Mouse (Mus musculus): ENCODE measurements around the gene G430095P16Rik. TPM values are rescaled to one million over a fixed set of nuclear protein-coding genes. Genes with fewer than 3 reads are reported as not detected.

G430095P16Rik gene
- polyA plus RNA-seq, 1 experiment from 2014 or later, result 2.6 TPM

DNA sequence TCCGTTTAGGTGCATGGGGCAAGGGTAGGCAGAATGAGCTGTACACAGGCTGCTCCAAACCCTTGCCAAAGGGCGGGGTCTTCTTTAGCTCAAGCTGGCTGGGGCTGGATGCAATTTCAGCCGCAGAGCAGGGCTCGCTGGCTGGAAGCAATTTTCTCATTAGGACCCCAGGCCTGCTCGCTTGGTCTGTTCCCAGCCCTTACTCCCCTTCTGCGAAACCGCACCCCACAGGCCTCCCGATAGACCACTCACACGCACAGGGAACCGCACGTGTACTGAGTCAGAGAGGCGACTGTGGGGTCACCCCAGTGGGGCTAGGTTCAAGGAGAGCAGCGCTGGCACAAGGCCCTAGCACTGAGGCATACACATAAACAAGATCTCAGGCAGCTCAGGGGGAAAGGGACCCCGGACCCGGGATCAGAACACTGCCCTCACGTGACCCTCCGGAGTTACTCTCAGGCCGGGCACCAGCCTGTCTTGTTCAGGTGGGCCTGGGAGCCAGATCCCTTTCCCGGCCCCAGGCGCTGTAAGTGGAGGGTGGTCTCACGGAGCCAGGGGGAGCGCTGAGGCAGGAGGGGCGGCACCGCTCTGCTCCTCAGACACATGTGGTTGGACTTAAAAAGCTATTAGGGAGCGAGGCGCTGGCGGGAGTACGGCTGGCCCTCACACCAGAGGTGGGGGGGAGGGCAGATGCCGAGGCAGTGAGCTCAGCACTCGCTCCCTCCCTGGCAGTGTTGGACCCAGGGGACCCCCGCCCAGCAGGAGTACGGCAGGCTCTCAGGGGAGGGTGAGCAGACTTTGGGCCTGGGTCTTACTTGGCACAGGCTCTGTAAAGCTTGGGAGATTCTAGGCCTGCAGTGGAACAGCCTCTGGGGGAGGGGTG lies 19.6 kb downstream of the G430095P16Rik start:
- H3K4me1 ChIP-seq (ENCODE audit: control insufficient read depth, insufficient read depth, low read length), result peaks cover 76% of the 10 kb centered on the region
- no peaks in the 10 kb centered on the region for H3K9me3 ChIP-seq (ENCODE audit: control insufficient read depth, low read length)
- H3K4me3 ChIP-seq (ENCODE audit: low read length), result peak overlapping the region; percentile 11; the same call in 1 of the 2 replicates
- peak; percentile 67 for ATAC-seq
- peak overlapping the region; percentile 48 for H3K9ac ChIP-seq (ENCODE audit: low read depth, low read length)
- H3K27ac ChIP-seq (ENCODE audit: low read length), result peak overlapping the region; percentile 75
- peak overlapping the region; percentile 27 for H3K4me2 ChIP-seq (ENCODE audit: low read depth, low read length)
- whole genome bisulfite sequencing, result 29% methylated on average over 32 of the region's 32 CpGs
- H3K27me3 ChIP-seq (replicated peaks; ENCODE audit: control insufficient read depth, insufficient read depth, low read length), result peaks cover 6% of the 10 kb centered on the region; the same call in 1 of the 2 replicates
- no peaks in the 10 kb centered on the region for H3K36me3 ChIP-seq (ENCODE audit: control insufficient read depth, insufficient read depth, low read length)

DNA sequence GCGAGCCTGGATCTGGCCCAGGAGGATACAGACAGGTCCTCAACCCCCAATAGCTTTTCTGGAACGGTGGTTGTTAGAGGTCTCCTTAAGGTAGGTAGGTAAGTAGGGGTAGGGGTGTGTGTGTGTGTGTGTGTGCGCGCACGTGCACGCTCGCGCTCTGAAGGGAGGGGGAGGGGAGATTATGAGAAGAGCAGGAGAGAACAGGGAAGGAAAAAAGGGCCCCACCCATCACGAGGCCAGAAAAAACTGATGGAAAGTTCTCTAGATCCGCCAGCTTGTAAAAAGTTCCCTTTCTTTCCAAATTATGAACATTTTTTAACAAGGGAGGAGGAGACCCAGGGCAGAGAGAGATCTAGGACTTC lies 20.2 kb downstream of the G430095P16Rik start:
- H3K27me3 ChIP-seq (replicated peaks; ENCODE audit: control insufficient read depth, insufficient read depth, low read length), result peaks cover 3% of the 10 kb centered on the region; the same call in 1 of the 2 replicates
- H3K27ac ChIP-seq (ENCODE audit: low read length), result peak overlapping the region; percentile 75
- peak; percentile 9; the same call in 1 of the 2 replicates for ATAC-seq
- peaks cover 71% of the 10 kb centered on the region for H3K4me1 ChIP-seq (ENCODE audit: control insufficient read depth, insufficient read depth, low read length)
- 28% methylated on average over 10 of the region's 10 CpGs for WGBS
- H3K4me2 ChIP-seq (ENCODE audit: low read depth, low read length), result peak overlapping the region; percentile 35
- no peak overlapping the region for H3K9ac ChIP-seq (ENCODE audit: low read depth, low read length)
- H3K9me3 ChIP-seq (ENCODE audit: control insufficient read depth, low read length), result no peaks in the 10 kb centered on the region
- H3K4me3 ChIP-seq (ENCODE audit: low read length), result no peak overlapping the region
- H3K36me3 ChIP-seq (ENCODE audit: control insufficient read depth, insufficient read depth, low read length), result no peaks in the 10 kb centered on the region

DNA sequence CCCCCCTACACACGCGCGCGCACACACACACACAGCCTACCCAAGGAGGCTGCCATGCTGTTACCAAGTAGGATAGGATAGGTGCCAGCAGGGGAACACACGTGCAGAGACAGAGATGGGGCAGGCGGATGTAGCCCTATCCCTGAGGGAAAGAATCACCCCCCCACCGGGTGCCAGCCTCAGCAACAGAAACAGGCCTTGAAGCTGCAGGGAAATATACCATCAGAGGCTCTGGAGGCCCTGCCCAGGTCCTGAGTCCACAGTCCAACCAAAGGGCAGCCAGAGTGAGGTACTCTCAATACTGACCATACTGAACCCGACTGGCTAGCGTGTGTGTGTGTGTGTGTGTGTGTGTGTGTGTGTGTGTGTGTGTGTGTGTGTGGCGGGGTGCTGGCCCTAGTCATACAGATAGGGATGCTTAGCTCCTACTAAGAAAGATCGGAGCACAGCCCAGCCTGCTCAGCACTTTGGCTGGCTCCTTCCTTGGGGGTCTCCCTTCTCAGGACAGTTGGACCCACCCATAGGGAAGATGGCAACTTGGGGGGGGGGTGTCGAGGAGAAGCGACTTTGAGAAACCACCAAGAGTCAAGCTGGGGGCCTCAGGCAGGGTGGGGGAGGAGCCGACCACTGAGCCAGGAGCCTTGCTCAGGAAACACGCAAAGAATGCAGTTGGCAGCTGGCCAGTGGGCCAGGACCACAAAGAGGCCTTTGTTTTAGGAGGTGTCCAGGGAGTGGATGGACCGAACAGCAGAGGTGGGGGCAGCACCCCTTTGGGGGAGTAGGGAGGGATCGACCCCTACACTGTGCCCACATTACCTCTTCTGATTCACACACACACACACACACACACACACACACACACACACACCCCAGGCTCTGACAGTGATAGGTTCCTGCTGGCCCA lies 21.0 kb downstream of the G430095P16Rik start:
- Histone ChIP-seq H3K9ac (ENCODE audit: low read depth, low read length) (peak overlapping the region; percentile 27), H3K4me2 (ENCODE audit: low read depth, low read length) (peak overlapping the region; percentile 35), H3K36me3 (ENCODE audit: control insufficient read depth, insufficient read depth, low read length) (no peaks in the 10 kb centered on the region), H3K27me3 (replicated peaks; ENCODE audit: control insufficient read depth, insufficient read depth, low read length) (peaks cover 3% of the 10 kb centered on the region; the same call in 1 of the 2 replicates), H3K27ac (ENCODE audit: low read length) (peak overlapping the region; percentile 75), H3K4me3 (ENCODE audit: low read length) (no peak overlapping the region), H3K9me3 (ENCODE audit: control insufficient read depth, low read length) (no peaks in the 10 kb centered on the region), H3K4me1 (ENCODE audit: control insufficient read depth, insufficient read depth, low read length) (peaks cover 67% of the 10 kb centered on the region)
- ATAC-seq, result peak; percentile 43
- WGBS, result 21% methylated on average over 16 of the region's 17 CpGs

- 19% methylated on average over 17 of the region's 17 CpGs for WGBS
- Histone ChIP-seq H3K9me3 (ENCODE audit: control insufficient read depth, low read length) (no peaks in the 10 kb centered on the region), H3K4me3 (ENCODE audit: low read length) (no peak overlapping the region), H3K27ac (ENCODE audit: low read length) (0 out of 2 replicates have a peak overlapping the region, but pooled peaks have one; percentile 14), H3K4me1 (ENCODE audit: control insufficient read depth, insufficient read depth, low read length) (peaks cover 57% of the 10 kb centered on the region), H3K9ac (ENCODE audit: low read depth, low read length) (peak overlapping the region; percentile 35), H3K4me2 (ENCODE audit: low read depth, low read length) (no peak overlapping the region; the same call in 1 of the 2 replicates), H3K36me3 (ENCODE audit: control insufficient read depth, insufficient read depth, low read length) (no peaks in the 10 kb centered on the region), H3K27me3 (replicated peaks; ENCODE audit: control insufficient read depth, insufficient read depth, low read length) (no peaks in the 10 kb centered on the region; the same call in 1 of the 2 replicates)
- peak; percentile 43 for ATAC-seq
Observed at GRCm38 (mm10) chr8:84745032-84745925, 22.5 kb downstream of the G430095P16Rik start.

GRCm38 (mm10) chr8:84749519-84749918 lies 26.7 kb downstream of the G430095P16Rik start:
- Histone ChIP-seq H3K27ac (ENCODE audit: low read length) (no peak overlapping the region), H3K4me1 (ENCODE audit: control insufficient read depth, insufficient read depth, low read length) (peaks cover 24% of the 10 kb centered on the region), H3K4me2 (ENCODE audit: low read depth, low read length) (no peak overlapping the region), H3K36me3 (ENCODE audit: control insufficient read depth, insufficient read depth, low read length) (no peaks in the 10 kb centered on the region), H3K9ac (ENCODE audit: low read depth, low read length) (no peak overlapping the region), H3K4me3 (ENCODE audit: low read length) (no peak overlapping the region), H3K27me3 (replicated peaks; ENCODE audit: control insufficient read depth, insufficient read depth, low read length) (peaks cover 4% of the 10 kb centered on the region; the same call in 1 of the 2 replicates), H3K9me3 (ENCODE audit: control insufficient read depth, low read length) (no peaks in the 10 kb centered on the region)
- WGBS, result 78% methylated on average over 16 of the region's 16 CpGs
- no peak for ATAC-seq

- H3K27ac ChIP-seq (ENCODE audit: low read length), result no peak overlapping the region
- H3K36me3 ChIP-seq (ENCODE audit: control insufficient read depth, insufficient read depth, low read length), result no peaks in the 10 kb centered on the region
- H3K27me3 ChIP-seq (replicated peaks; ENCODE audit: control insufficient read depth, insufficient read depth, low read length), result peaks cover 4% of the 10 kb centered on the region; the same call in 1 of the 2 replicates
- no peak overlapping the region for H3K4me2 ChIP-seq (ENCODE audit: low read depth, low read length)
- ATAC-seq, result peak; percentile 80
- no peak overlapping the region for H3K9ac ChIP-seq (ENCODE audit: low read depth, low read length)
- 76% methylated on average over 6 of the region's 6 CpGs for WGBS
- H3K9me3 ChIP-seq (ENCODE audit: control insufficient read depth, low read length), result no peaks in the 10 kb centered on the region
- H3K4me3 ChIP-seq (ENCODE audit: low read length), result no peak overlapping the region
- peaks cover 18% of the 10 kb centered on the region for H3K4me1 ChIP-seq (ENCODE audit: control insufficient read depth, insufficient read depth, low read length)
Observed at GRCm38 (mm10) chr8:84752734-84753582, 30.2 kb downstream of the G430095P16Rik start.

GRCm38 (mm10) chr8:84757501-84757900 lies 34.7 kb downstream of the G430095P16Rik start:
- H3K4me3 ChIP-seq (ENCODE audit: low read length), result no peak overlapping the region
- no peak overlapping the region for H3K4me2 ChIP-seq (ENCODE audit: low read depth, low read length)
- H3K9me3 ChIP-seq (ENCODE audit: control insufficient read depth, low read length), result no peaks in the 10 kb centered on the region
- H3K27me3 ChIP-seq (replicated peaks; ENCODE audit: control insufficient read depth, insufficient read depth, low read length), result 0 out of 2 replicates have a peak, but pooled peaks cover 4% of the 10 kb centered on the region
- no peak overlapping the region for H3K27ac ChIP-seq (ENCODE audit: low read length)
- ATAC-seq, result no peak
- H3K36me3 ChIP-seq (ENCODE audit: control insufficient read depth, insufficient read depth, low read length), result no peaks in the 10 kb centered on the region
- no peak overlapping the region for H3K9ac ChIP-seq (ENCODE audit: low read depth, low read length)
- H3K4me1 ChIP-seq (ENCODE audit: control insufficient read depth, insufficient read depth, low read length), result peaks cover 19% of the 10 kb centered on the region
- WGBS, result 48% methylated on average over 5 of the region's 5 CpGs

DNA sequence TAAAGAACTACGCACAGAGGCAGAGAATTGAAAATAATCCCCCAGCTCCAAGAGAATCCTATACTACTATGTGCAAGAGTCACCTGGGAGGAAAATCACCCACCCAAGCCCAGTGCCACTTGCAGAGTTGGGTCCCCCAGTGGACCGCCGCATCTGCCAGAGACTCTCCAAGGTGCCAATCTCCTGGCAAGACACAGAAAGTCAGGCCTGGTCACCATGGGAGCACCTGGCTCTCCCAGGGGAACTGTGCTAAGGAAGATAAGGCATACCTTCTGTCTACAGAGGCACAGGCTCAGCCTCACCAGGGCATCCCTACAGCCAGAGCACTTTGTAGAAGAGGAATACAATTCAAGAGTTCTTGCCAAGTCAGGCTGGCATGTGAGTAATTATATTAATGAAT lies 35.5 kb downstream of the G430095P16Rik start:
- Histone ChIP-seq H3K4me3 (ENCODE audit: low read length) (no peak overlapping the region), H3K4me2 (ENCODE audit: low read depth, low read length) (no peak overlapping the region), H3K27ac (ENCODE audit: low read length) (no peak overlapping the region), H3K9ac (ENCODE audit: low read depth, low read length) (no peak overlapping the region), H3K9me3 (ENCODE audit: control insufficient read depth, low read length) (no peaks in the 10 kb centered on the region), H3K36me3 (ENCODE audit: control insufficient read depth, insufficient read depth, low read length) (no peaks in the 10 kb centered on the region), H3K27me3 (replicated peaks; ENCODE audit: control insufficient read depth, insufficient read depth, low read length) (0 out of 2 replicates have a peak, but pooled peaks cover 4% of the 10 kb centered on the region), H3K4me1 (ENCODE audit: control insufficient read depth, insufficient read depth, low read length) (peaks cover 17% of the 10 kb centered on the region)
- WGBS, result 100% methylated on average over 3 of the region's 3 CpGs
- no peak for ATAC-seq

Measured in intestine, embryonic 16.5 days (tissue).